Comparison of ENCODE assay signal across 28 mouse cellular contexts in the genomic region with DNA sequence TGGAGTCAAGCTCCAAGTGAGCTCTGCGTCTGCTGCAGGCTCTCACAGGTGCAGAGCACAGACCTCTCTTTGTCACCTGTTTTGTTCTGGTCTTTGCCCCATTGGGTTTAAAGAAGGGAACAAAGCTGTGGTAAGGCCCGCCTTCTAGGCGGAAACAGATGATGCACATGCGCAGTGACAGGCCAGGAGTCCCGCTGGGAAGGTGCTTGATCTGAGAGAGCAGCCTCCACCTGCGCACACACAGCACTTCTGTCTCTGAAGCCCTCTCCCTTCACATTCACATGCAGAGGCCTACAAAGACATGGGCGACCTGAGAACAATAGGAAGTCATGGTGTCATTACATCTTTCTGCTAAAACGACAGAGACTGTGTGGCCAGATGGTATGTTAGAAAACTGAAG.
A peak's percentile ranks its signal among the peaks of the same experiment; 100 is the strongest.
DNase-seq lines count a peak whose midpoint lies in the region; ATAC-seq and TF ChIP-seq lines count a peak whose summit lies in the region.
"Had no signal": no experiment of that assay in that cellular context is flagged by ENCODE, and none has a peak within 500 bp of the region (broad histone marks: within the 10 kb centered on the region; RNA-seq: fewer than 3 reads in every experiment).

No protein-coding gene starts in this region.

- H3K4me3 ChIP-seq in midbrain, embryonic 11.5 days (ENCODE audit: low read depth, low read length): no peak overlapping the region
- H3K4me3 ChIP-seq in midbrain, embryonic 13.5 days (replicated peaks): no peak overlapping the region
- H3K4me3 ChIP-seq in CH12.LX (replicated peaks in 1 of 3; ENCODE audit: low read depth in 2 of 3, low read length in 2 of 3, poor library complexity in 1 of 3) (no peak overlapping the region), ES-E14 (ENCODE audit: insufficient read depth in 1 of 2, low read depth in 1 of 2, low read length in 2 of 2, poor library complexity in 1 of 2, severe bottlenecking in 1 of 2) (no peak overlapping the region)
- no peak overlapping the region for H3K4me3 ChIP-seq in embryonic facial prominence, embryonic 15.5 days (replicated peaks)
- H3K4me3 ChIP-seq in intestine, embryonic 15.5 days (replicated peaks): no peak overlapping the region
- no peak overlapping the region for H3K4me3 ChIP-seq in hindbrain, embryonic 16.5 days (ENCODE audit: low read length)
- H3K4me3 ChIP-seq: embryonic facial prominence, embryonic 12.5 days; forebrain, embryonic 10.5 days; forebrain, embryonic 13.5 days; hindbrain, embryonic 10.5 days; hindbrain, embryonic 13.5 days had no signal

- H3K9me3 ChIP-seq in midbrain, embryonic 11.5 days (ENCODE audit: control insufficient read depth, low read length): no peaks in the 10 kb centered on the region
- no peaks in the 10 kb centered on the region for H3K9me3 ChIP-seq in midbrain, embryonic 13.5 days
- peaks cover 44% of the 10 kb centered on the region for H3K9me3 ChIP-seq in CH12.LX (replicated peaks; ENCODE audit: low read length)
- no peaks in the 10 kb centered on the region for H3K9me3 ChIP-seq in ES-E14 (ENCODE audit: control insufficient read depth, insufficient read depth, low read depth, low read length)
- H3K9me3 ChIP-seq in embryonic facial prominence, embryonic 15.5 days (replicated peaks): no peaks in the 10 kb centered on the region
- H3K9me3 ChIP-seq in intestine, embryonic 15.5 days: no peaks in the 10 kb centered on the region
- no peaks in the 10 kb centered on the region for H3K9me3 ChIP-seq in hindbrain, embryonic 16.5 days (ENCODE audit: control insufficient read depth, low read length)
- H3K9me3 ChIP-seq: embryonic facial prominence, embryonic 12.5 days; forebrain, embryonic 10.5 days; forebrain, embryonic 13.5 days; hindbrain, embryonic 10.5 days; hindbrain, embryonic 13.5 days had no signal

- no peak overlapping the region for H3K27ac ChIP-seq in midbrain, embryonic 11.5 days (ENCODE audit: low read depth, low read length)
- H3K27ac ChIP-seq in midbrain, embryonic 13.5 days: no peak overlapping the region
- H3K27ac ChIP-seq in CH12.LX (ENCODE audit: insufficient read depth, low read depth) (no peak overlapping the region), ES-E14 (ENCODE audit: insufficient read depth, low read depth, low read length, poor library complexity, severe bottlenecking) (no peak overlapping the region)
- no peak overlapping the region for H3K27ac ChIP-seq in embryonic facial prominence, embryonic 15.5 days (replicated peaks)
- H3K27ac ChIP-seq in intestine, embryonic 15.5 days: no peak overlapping the region
- H3K27ac ChIP-seq in hindbrain, embryonic 16.5 days (ENCODE audit: low read depth, low read length): no peak overlapping the region
- H3K27ac ChIP-seq: embryonic facial prominence, embryonic 12.5 days; forebrain, embryonic 10.5 days; forebrain, embryonic 13.5 days; hindbrain, embryonic 10.5 days; hindbrain, embryonic 13.5 days; hindbrain, postnatal 0 days had no signal

- dilution Hi-C loops in CH12.LX (cut with MboI; ENCODE audit: extremely low pct_ligation_motif_present, extremely low pct_unique_long_range_greater_than_20kb, low sequenced_read_pairs): no loop called here

- no peak for ATAC-seq in midbrain, embryonic 11.5 days (ENCODE audit: low FRiP score)
- ATAC-seq in midbrain, embryonic 13.5 days: no peak
- peak; percentile 47; the same call in 1 of the 2 replicates for ATAC-seq in embryonic facial prominence, embryonic 15.5 days (ENCODE audit: insufficient number of reproducible peaks, low FRiP score, low TSS enrichment, low read depth)
- ATAC-seq in intestine, embryonic 15.5 days: no peak
- no peak for ATAC-seq in hindbrain, embryonic 16.5 days
- ATAC-seq: activated CD4-positive, CD25-positive, alpha-beta regulatory T cell, adult 4 months; forebrain, embryonic 13.5 days; forebrain, embryonic 16.5 days; hindbrain, postnatal 0 days; inflammation-experienced regulatory T-cells, adult 6 months; intestine, postnatal 0 days; Patski had no signal

- in situ Hi-C loops in CH12.LX (cut with MboI; ENCODE audit: low pct_ligation_motif_present, low pct_unique_long_range_greater_than_20kb, low sequenced_read_pairs): no loop called here
- in situ Hi-C loops in ES-E14 (cut with MboI; ENCODE audit: low sequenced_read_pairs in 2 of 2, unreplicated experiment in 2 of 2): no loop called here

- H3K27me3 ChIP-seq in midbrain, embryonic 11.5 days (ENCODE audit: control insufficient read depth, insufficient read depth, low read length): no peaks in the 10 kb centered on the region
- no peaks in the 10 kb centered on the region for H3K27me3 ChIP-seq in midbrain, embryonic 13.5 days
- no peaks in the 10 kb centered on the region for H3K27me3 ChIP-seq in CH12.LX (replicated peaks)
- H3K27me3 ChIP-seq in embryonic facial prominence, embryonic 15.5 days: no peaks in the 10 kb centered on the region
- no peaks in the 10 kb centered on the region for H3K27me3 ChIP-seq in intestine, embryonic 15.5 days (replicated peaks)
- H3K27me3 ChIP-seq in hindbrain, embryonic 16.5 days (replicated peaks; ENCODE audit: control insufficient read depth, insufficient read depth, low read length): no peaks in the 10 kb centered on the region
- H3K27me3 ChIP-seq: embryonic facial prominence, embryonic 12.5 days; forebrain, embryonic 13.5 days; hindbrain, embryonic 13.5 days; Patski had no signal

- no peak overlapping the region for H3K9ac ChIP-seq in midbrain, embryonic 11.5 days (ENCODE audit: low read length)
- no peak overlapping the region for H3K9ac ChIP-seq in midbrain, embryonic 13.5 days (replicated peaks)
- H3K9ac ChIP-seq in CH12.LX (ENCODE audit: insufficient read depth, low read depth) (no peak overlapping the region), ES-E14 (ENCODE audit: insufficient read depth, low read depth, low read length, poor library complexity, severe bottlenecking) (no peak overlapping the region)
- no peak overlapping the region for H3K9ac ChIP-seq in embryonic facial prominence, embryonic 15.5 days
- no peak overlapping the region for H3K9ac ChIP-seq in intestine, embryonic 15.5 days
- no peak overlapping the region for H3K9ac ChIP-seq in hindbrain, embryonic 16.5 days (ENCODE audit: low read depth, low read length)
- H3K9ac ChIP-seq: embryonic facial prominence, embryonic 12.5 days; forebrain, embryonic 13.5 days; hindbrain, embryonic 13.5 days had no signal

- H3K4me2 ChIP-seq in midbrain, embryonic 11.5 days: no peak overlapping the region
- H3K4me2 ChIP-seq in midbrain, embryonic 13.5 days (replicated peaks): no peak overlapping the region
- no peak overlapping the region for H3K4me2 ChIP-seq in CH12.LX (ENCODE audit: insufficient read depth, low read depth, poor library complexity, severe bottlenecking)
- no peak overlapping the region for H3K4me2 ChIP-seq in embryonic facial prominence, embryonic 15.5 days (replicated peaks)
- no peak overlapping the region for H3K4me2 ChIP-seq in intestine, embryonic 15.5 days (replicated peaks)
- H3K4me2 ChIP-seq in hindbrain, embryonic 16.5 days (ENCODE audit: low read length): no peak overlapping the region
- H3K4me2 ChIP-seq: embryonic facial prominence, embryonic 12.5 days; forebrain, embryonic 13.5 days; heart, embryonic 11.5 days; hindbrain, embryonic 13.5 days had no signal

- no peaks in the 10 kb centered on the region; the same call in 1 of the 2 replicates for H3K4me1 ChIP-seq in midbrain, embryonic 11.5 days (ENCODE audit: control insufficient read depth, insufficient read depth, low read length)
- H3K4me1 ChIP-seq in midbrain, embryonic 13.5 days (replicated peaks): peaks cover 29% of the 10 kb centered on the region
- no peaks in the 10 kb centered on the region for H3K4me1 ChIP-seq in CH12.LX (ENCODE audit: control insufficient read depth in 1 of 2, insufficient read depth in 2 of 2)
- peaks cover 0 to 4% of the 10 kb centered on the region in 2 experiments; a peak in 1 of 4 replicates for H3K4me1 ChIP-seq in ES-E14 (ENCODE audit: control insufficient read depth in 2 of 2, insufficient read depth in 2 of 2, low read length in 2 of 2, poor library complexity in 1 of 2)
- H3K4me1 ChIP-seq in embryonic facial prominence, embryonic 15.5 days: no peaks in the 10 kb centered on the region
- H3K4me1 ChIP-seq in intestine, embryonic 15.5 days (replicated peaks): no peaks in the 10 kb centered on the region
- no peaks in the 10 kb centered on the region; the same call in 1 of the 2 replicates for H3K4me1 ChIP-seq in hindbrain, embryonic 16.5 days (ENCODE audit: control insufficient read depth, insufficient read depth, low read depth, low read length)
- H3K4me1 ChIP-seq: embryonic facial prominence, embryonic 12.5 days had no signal

- no peaks in the 10 kb centered on the region for H3K36me3 ChIP-seq in midbrain, embryonic 11.5 days (ENCODE audit: control insufficient read depth, insufficient read depth, low read length)
- no peaks in the 10 kb centered on the region for H3K36me3 ChIP-seq in midbrain, embryonic 13.5 days
- H3K36me3 ChIP-seq in CH12.LX (replicated peaks in 1 of 2; ENCODE audit: control insufficient read depth in 1 of 2, insufficient read depth in 1 of 2, low read length in 1 of 2) (no peaks in the 10 kb centered on the region), ES-E14 (ENCODE audit: control insufficient read depth, insufficient read depth, low read length, poor library complexity, severe bottlenecking) (no peaks in the 10 kb centered on the region)
- no peaks in the 10 kb centered on the region for H3K36me3 ChIP-seq in embryonic facial prominence, embryonic 15.5 days
- no peaks in the 10 kb centered on the region for H3K36me3 ChIP-seq in intestine, embryonic 15.5 days
- no peaks in the 10 kb centered on the region for H3K36me3 ChIP-seq in hindbrain, embryonic 16.5 days (ENCODE audit: control insufficient read depth, insufficient read depth, low read length)
- H3K36me3 ChIP-seq: embryonic facial prominence, embryonic 12.5 days; forebrain, embryonic 10.5 days; G1E; hindbrain, embryonic 10.5 days; hindbrain, embryonic 13.5 days had no signal

- TF ChIP-seq RAD21 in CH12.LX (IDR thresholded peaks at IDR 0.05; ENCODE audit: low read depth, low read length): no peak

- DNase-seq in midbrain, embryonic 11.5 days (ENCODE audit: low spot score, missing footprints): peak; percentile 51
- DNase-seq in CH12.LX (ENCODE audit: extremely low read depth): no peak
- DNase-seq in ES-E14 (ENCODE audit: low read depth, low spot score): peak; percentile 16
- DNase-seq: adrenal gland, postnatal 10 days; adrenal gland, postnatal 36 days; B cell, adult 2 months; cerebellum, adult 18-20 months; cerebellum, adult 9-10 months; cerebellum, postnatal 14 days; gastrocnemius, postnatal 10 days; heart, adult 11 months had no signal

- TF ChIP-seq CTCF in CH12.LX (conservative IDR thresholded peaks at IDR 0.05 in 1 of 2, IDR thresholded peaks at IDR 0.05 in 1 of 2; ENCODE audit: low read depth in 2 of 2, low read length in 2 of 2): no peak

- 71% methylated on average over 8 of the region's 8 CpGs for WGBS in midbrain, embryonic 11.5 days
- WGBS in midbrain, embryonic 13.5 days: 67% methylated on average over 8 of the region's 8 CpGs
- WGBS in embryonic facial prominence, embryonic 15.5 days: 76% methylated on average over 8 of the region's 8 CpGs
- 79% methylated on average over 8 of the region's 8 CpGs for WGBS in intestine, embryonic 15.5 days
- WGBS in hindbrain, embryonic 16.5 days: 62% methylated on average over 8 of the region's 8 CpGs

- TF ChIP-seq POLR2A in CH12.LX (IDR thresholded peaks at IDR 0.05; ENCODE audit: low read depth, low read length): no peak

- TF ChIP-seq EP300 in CH12.LX (IDR thresholded peaks at IDR 0.05; ENCODE audit: low read length): no peak

- H3K79me2 ChIP-seq in CH12.LX (replicated peaks; ENCODE audit: control insufficient read depth, extremely low read depth, insufficient read depth, poor library complexity, severe bottlenecking): no peaks in the 10 kb centered on the region
